Mouse (Mus musculus): Measurements from ENCODE around the gene Cutal. TPM values are rescaled to one million over a fixed set of nuclear protein-coding genes. Genes with fewer than 3 reads are reported as not detected.

The Cutal gene
- polyA plus RNA-seq, 1 experiment, result not detected

- Histone ChIP-seq H3K4me1 (ENCODE audit: control insufficient read depth) (no peaks in the 10 kb centered on the region), H3K36me3 (ENCODE audit: control insufficient read depth) (no peaks in the 10 kb centered on the region), H3K27me3 (ENCODE audit: control insufficient read depth) (no peaks in the 10 kb centered on the region; the same call in none of the 2 replicates), H3K4me3 (replicated peaks) (no peak overlapping the region), H3K9me3 (ENCODE audit: control insufficient read depth, low read length) (no peaks in the 10 kb centered on the region)
- no peak for TF ChIP-seq TAL1 (IDR thresholded peaks at IDR 0.05; ENCODE audit: low read length)
- no peak for TF ChIP-seq GATA1 (IDR thresholded peaks at IDR 0.05; ENCODE audit: low read length)
Observed at GRCm38 (mm10) chr2:34841706-34842105, 32.5 kb upstream of the Cutal start.

- H3K36me3 ChIP-seq (ENCODE audit: control insufficient read depth), result peaks cover 2% of the 10 kb centered on the region
- TF ChIP-seq GATA1 (IDR thresholded peaks at IDR 0.05; ENCODE audit: low read length), result no peak
Observed at GRCm38 (mm10) chr2:34843211-34843939, 30.8 kb upstream of the Cutal start.

DNA sequence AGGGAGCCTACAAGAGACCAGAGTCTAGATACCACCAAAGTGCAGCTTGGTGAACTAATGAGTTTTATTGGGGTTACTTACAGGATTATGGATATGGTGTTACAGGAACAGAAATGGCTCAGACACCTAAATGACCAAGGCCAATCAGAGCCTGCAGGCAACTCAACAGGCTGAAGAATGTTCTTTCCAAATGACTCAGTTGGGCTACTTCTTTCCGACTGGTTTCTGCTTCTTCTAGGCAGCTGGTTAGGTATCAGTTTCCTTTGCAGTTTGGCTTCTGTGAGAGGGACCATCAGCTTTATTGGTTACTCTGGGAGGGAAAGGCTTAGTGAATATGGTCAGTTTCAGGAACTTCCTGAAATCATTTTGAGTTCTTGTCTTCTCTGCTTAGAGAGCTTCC is 26.5 kb upstream of the Cutal start:
- TF ChIP-seq GATA1 (IDR thresholded peaks at IDR 0.05; ENCODE audit: low read length) (no peak), TAL1 (IDR thresholded peaks at IDR 0.05; ENCODE audit: low read length) (no peak)
- Histone ChIP-seq H3K36me3 (ENCODE audit: control insufficient read depth) (peaks cover 43% of the 10 kb centered on the region), H3K4me1 (ENCODE audit: control insufficient read depth) (peaks cover 5% of the 10 kb centered on the region), H3K9me3 (ENCODE audit: control insufficient read depth, low read length) (peaks cover 3% of the 10 kb centered on the region; the same call in 1 of the 2 replicates), H3K27me3 (ENCODE audit: control insufficient read depth) (no peaks in the 10 kb centered on the region), H3K4me3 (replicated peaks) (no peak overlapping the region)

More at GRCm38 (mm10) chr2:34843211-34843939, 30.8 kb upstream of the Cutal start:
- no peaks in the 10 kb centered on the region; the same call in 1 of the 2 replicates for H3K9me3 ChIP-seq (ENCODE audit: control insufficient read depth, low read length)
- no peaks in the 10 kb centered on the region; the same call in 1 of the 2 replicates for H3K27me3 ChIP-seq (ENCODE audit: control insufficient read depth)
- no peak overlapping the region for H3K4me3 ChIP-seq (replicated peaks)
- H3K4me1 ChIP-seq (ENCODE audit: control insufficient read depth), result no peaks in the 10 kb centered on the region

- TF ChIP-seq TAL1 (IDR thresholded peaks at IDR 0.05; ENCODE audit: low read length) (no peak), GATA1 (IDR thresholded peaks at IDR 0.05; ENCODE audit: low read length) (no peak)
- Histone ChIP-seq H3K4me1 (ENCODE audit: control insufficient read depth) (peaks cover 15% of the 10 kb centered on the region), H3K36me3 (ENCODE audit: control insufficient read depth) (peaks cover 99% of the 10 kb centered on the region), H3K9me3 (ENCODE audit: control insufficient read depth, low read length) (no peaks in the 10 kb centered on the region), H3K27me3 (ENCODE audit: control insufficient read depth) (no peaks in the 10 kb centered on the region), H3K4me3 (replicated peaks) (no peak overlapping the region)
Observed at GRCm38 (mm10) chr2:34855265-34855664, 18.9 kb upstream of the Cutal start.

GRCm38 (mm10) chr2:34857728-34858127 is 16.5 kb upstream of the Cutal start:
- Histone ChIP-seq H3K4me1 (ENCODE audit: control insufficient read depth) (peaks cover 15% of the 10 kb centered on the region), H3K36me3 (ENCODE audit: control insufficient read depth) (peaks cover 92% of the 10 kb centered on the region), H3K4me3 (replicated peaks) (no peak overlapping the region), H3K9me3 (ENCODE audit: control insufficient read depth, low read length) (no peaks in the 10 kb centered on the region), H3K27me3 (ENCODE audit: control insufficient read depth) (no peaks in the 10 kb centered on the region)
- TF ChIP-seq TAL1 (IDR thresholded peaks at IDR 0.05; ENCODE audit: low read length) (no peak), GATA1 (IDR thresholded peaks at IDR 0.05; ENCODE audit: low read length) (no peak)

DNA sequence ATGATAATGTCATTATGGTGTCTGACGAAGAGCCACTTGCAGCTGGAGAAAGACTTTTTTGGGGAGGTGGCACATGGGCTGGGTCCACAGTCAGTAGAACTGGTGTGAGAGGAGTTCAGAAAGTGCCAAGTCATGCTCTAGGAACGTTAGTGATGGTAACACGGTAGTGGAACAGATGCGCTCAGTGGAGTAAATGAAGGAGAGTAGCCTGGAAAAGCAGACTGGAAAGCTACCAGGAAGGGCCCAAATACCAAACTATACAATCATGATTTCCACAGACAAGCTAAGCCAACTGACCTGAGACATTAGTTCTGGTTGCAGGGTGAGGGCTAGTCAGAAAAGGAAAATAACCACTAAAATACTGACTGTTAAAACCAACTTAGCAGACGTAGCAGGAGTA is 4.5 kb upstream of the Cutal start:
- TF ChIP-seq TAL1 (IDR thresholded peaks at IDR 0.05; ENCODE audit: low read length) (no peak), GATA1 (IDR thresholded peaks at IDR 0.05; ENCODE audit: low read length) (no peak)
- peak overlapping the region; percentile 89 for H3K4me3 ChIP-seq (replicated peaks)
- peaks cover 22% of the 10 kb centered on the region for H3K27me3 ChIP-seq (ENCODE audit: control insufficient read depth)
- H3K36me3 ChIP-seq (ENCODE audit: control insufficient read depth), result peaks cover 48% of the 10 kb centered on the region
- H3K4me1 ChIP-seq (ENCODE audit: control insufficient read depth), result peaks cover 54% of the 10 kb centered on the region
- peaks cover 2% of the 10 kb centered on the region; the same call in 1 of the 2 replicates for H3K9me3 ChIP-seq (ENCODE audit: control insufficient read depth, low read length)

DNA sequence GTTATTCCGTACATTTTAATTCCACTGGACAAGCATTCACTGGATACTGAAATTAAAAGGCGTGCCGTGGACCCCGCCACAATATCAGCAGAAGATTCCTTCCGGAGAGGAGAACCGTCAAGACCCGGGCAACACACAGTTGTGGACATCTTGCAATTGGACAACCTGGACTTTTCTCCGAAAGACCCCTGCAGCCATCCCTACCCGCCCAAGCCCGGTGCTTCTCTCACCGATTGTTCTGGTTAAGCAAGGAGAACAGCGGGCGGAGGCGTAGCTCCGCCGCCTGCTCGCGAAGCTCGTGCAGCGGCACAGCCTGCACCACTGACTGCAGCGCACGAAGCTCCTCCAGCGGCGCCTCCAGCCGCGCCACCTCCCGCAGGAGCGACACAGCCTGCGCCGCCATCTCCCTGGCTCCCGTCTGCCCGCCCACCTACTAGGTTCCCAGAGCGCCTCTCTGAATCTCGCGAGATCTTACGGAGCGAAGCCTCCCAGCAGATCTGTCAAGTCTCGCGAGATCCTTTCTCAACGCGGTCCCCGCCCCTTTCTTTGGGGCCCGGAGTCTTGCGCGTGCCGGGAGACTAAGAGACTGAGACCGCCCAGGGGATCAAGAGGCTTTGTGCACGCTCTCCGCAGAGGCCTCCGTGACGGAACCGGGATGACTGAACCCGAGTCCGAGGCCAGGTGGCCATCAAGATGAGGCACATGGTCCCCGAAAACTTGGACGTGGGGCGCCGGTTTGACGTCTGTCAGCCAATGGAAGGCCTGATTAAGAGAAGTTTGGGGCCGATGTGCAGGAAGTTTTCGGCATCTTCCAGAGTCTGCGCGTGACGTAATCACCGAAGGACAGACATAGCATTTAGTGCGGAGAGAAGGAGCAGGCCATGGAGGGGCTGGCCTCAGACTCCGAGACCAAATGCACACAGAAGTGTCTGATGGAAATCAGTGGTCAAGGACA is 3.4 kb upstream of the Cutal start:
- Histone ChIP-seq H3K9me3 (ENCODE audit: control insufficient read depth, low read length) (peaks cover 2% of the 10 kb centered on the region; the same call in 1 of the 2 replicates), H3K4me1 (ENCODE audit: control insufficient read depth) (peaks cover 54% of the 10 kb centered on the region), H3K27me3 (ENCODE audit: control insufficient read depth) (peaks cover 30% of the 10 kb centered on the region), H3K4me3 (replicated peaks) (peak overlapping the region; percentile 89), H3K36me3 (ENCODE audit: control insufficient read depth) (peaks cover 37% of the 10 kb centered on the region)
- no peak for TF ChIP-seq GATA1 (IDR thresholded peaks at IDR 0.05; ENCODE audit: low read length)
- TF ChIP-seq TAL1 (IDR thresholded peaks at IDR 0.05; ENCODE audit: low read length), result no peak

DNA sequence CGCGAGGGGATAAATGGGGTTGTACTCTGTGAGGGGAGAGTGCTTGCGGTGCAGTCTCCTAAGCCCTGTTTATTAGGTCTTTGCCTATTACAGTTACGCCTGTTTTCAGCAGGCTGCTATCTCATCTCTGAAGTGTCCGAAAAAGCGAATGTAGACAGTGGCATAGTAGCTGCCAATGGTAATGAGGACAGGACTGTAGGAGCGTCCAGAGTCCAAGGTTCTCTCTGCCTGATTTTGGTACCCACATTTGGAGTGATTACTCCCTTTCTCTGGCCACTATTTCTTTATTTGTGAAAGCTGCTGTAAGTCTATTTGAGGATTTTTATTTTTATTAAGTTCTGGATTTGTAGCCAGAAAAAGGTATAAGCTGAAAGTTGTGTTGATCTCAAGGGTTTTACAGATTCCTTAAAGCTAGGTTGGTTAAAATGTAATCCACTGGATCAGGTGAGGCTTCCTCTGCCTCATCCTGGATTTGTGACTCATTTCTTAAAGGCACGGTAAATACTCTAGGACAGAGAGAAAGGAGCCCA is 685 bp downstream of the Cutal start, which contains the start of gene Psmd5:
TSS of gene Psmd5 (minus strand) at position 153 of the 530 bp plus-strand sequence.
- H3K27me3 ChIP-seq (ENCODE audit: control insufficient read depth), result peaks cover 67% of the 10 kb centered on the region
- H3K4me1 ChIP-seq (ENCODE audit: control insufficient read depth), result peaks cover 22% of the 10 kb centered on the region
- TF ChIP-seq TAL1 (IDR thresholded peaks at IDR 0.05; ENCODE audit: low read length) (no peak), GATA1 (IDR thresholded peaks at IDR 0.05; ENCODE audit: low read length) (no peak)
- H3K9me3 ChIP-seq (ENCODE audit: control insufficient read depth, low read length), result peaks cover 2% of the 10 kb centered on the region; the same call in 1 of the 2 replicates
- H3K36me3 ChIP-seq (ENCODE audit: control insufficient read depth), result no peaks in the 10 kb centered on the region
- peak within 1 kb of the TSS; percentile 52 for H3K4me3 ChIP-seq (replicated peaks)

Measured in erythroblast, embryonic 14.5 days (primary cell).